Mouse (Mus musculus) erythroblast, embryonic 14.5 days (primary cell): ENCODE data around the gene Nlrp3. TPM values are rescaled to one million over a fixed set of nuclear protein-coding genes. Genes with fewer than 3 reads are reported as not detected.
A peak's percentile ranks its signal among the peaks of the same experiment; 100 is the strongest.

Experiments
- H3K27me3 ChIP-seq: 2 replicates; pipeline ENCODE4 v1.6.1; 2012; ENCODE audit warnings: inconsistent platforms; ENCODE audit not compliant: control insufficient read depth
- H3K36me3 ChIP-seq: 2 replicates; pipeline ENCODE4 v1.6.1; 2012; ENCODE audit warnings: mild to moderate bottlenecking, inconsistent platforms; ENCODE audit not compliant: control insufficient read depth
- H3K4me1 ChIP-seq: 2 replicates; pipeline ENCODE4 v1.6.1; 2012; ENCODE audit warnings: inconsistent platforms; ENCODE audit not compliant: control insufficient read depth
- H3K4me3 ChIP-seq: replicated peaks from 2 replicates; pipeline ENCODE3; 2012; ENCODE audit warnings: moderate library complexity, mild to moderate bottlenecking, inconsistent platforms
- H3K9me3 ChIP-seq: 2 replicates; pipeline ENCODE4 v1.6.1; 2012; ENCODE audit warnings: low read length, inconsistent platforms, mixed read lengths; ENCODE audit not compliant: control insufficient read depth
- GATA1 ChIP-seq: IDR thresholded peaks from 2 replicates; pipeline ENCODE4 v1.6.1; 2012; ENCODE audit warnings: low read length, inconsistent platforms, mixed read lengths
- TAL1 ChIP-seq: IDR thresholded peaks from 3 replicates; pipeline ENCODE4 v1.6.1; 2012; ENCODE audit warnings: low read length, inconsistent platforms, mixed read lengths
- polyA plus RNA-seq: library from polyadenylated mRNA; stranded (reverse); fragments of >175 nt; gene quantifications from 2 replicates; pipeline ENCODE4 v1.2.3, GENCODE M21; 2012

The Nlrp3 gene
- polyA plus RNA-seq, result 0.04 and 0.06 TPM in 2 replicates

DNA sequence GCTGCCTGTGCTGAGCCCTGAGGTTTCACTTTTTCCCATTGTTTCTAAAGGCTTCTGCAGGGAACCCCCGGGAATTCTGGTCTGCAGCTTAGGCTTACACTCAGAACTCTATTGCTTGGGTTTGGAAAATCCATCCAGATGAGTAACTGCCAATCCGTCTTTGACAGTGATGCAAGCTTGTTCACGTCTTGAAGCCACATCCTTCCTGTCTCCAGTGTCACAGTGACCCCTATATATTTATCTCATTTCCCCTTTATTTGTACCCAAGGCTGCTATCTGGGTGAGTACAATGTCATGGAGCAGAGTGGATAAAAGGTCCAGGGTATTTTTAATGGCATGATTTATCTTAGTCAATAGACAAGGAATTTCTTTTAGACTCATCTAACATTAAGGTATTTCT is at the start of gene Nlrp3:
Nlrp3 (plus strand) TSS at position 245 of the 400 bp plus-strand sequence.
- no peaks in the 10 kb centered on the region for H3K9me3 ChIP-seq
- H3K4me1 ChIP-seq, result peaks cover 2% of the 10 kb centered on the region; the same call in 1 of the 2 replicates
- no peak within 1 kb of the TSS for H3K4me3 ChIP-seq
- TF ChIP-seq TAL1 (no peak), GATA1 (no peak)
- H3K27me3 ChIP-seq, result no peaks in the 10 kb centered on the region
- no peaks in the 10 kb centered on the region for H3K36me3 ChIP-seq

- Histone ChIP-seq H3K4me3 (no peak overlapping the region), H3K36me3 (peaks cover 64% of the 10 kb centered on the region), H3K9me3 (peaks cover 4% of the 10 kb centered on the region), H3K27me3 (no peaks in the 10 kb centered on the region), H3K4me1 (no peaks in the 10 kb centered on the region)
- TF ChIP-seq GATA1, result no peak
- no peak for TF ChIP-seq TAL1
Measured at GRCm38 (mm10) chr11:59496672-59497310, 44.6 kb upstream of the Nlrp3 start.

DNA sequence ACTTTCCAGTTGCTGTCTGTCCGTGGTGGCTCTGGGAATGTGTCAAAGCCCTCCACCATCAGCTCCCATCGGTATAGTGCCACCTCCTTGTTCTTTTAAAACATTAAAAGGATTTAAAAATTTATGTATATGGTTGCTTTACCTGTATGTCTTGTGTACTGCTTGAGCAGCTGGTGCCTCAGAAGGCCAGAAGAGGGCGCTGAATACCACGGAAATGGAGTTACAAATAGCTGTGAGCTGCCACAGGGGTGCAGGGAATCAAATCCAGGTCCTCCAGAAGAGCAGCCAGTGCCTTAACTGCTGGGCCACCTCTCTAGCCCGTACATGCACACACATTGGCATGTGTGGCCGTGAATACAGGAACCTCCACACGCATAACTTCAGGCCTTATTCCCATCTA is 43.6 kb upstream of the Nlrp3 start:
- Histone ChIP-seq H3K4me3 (no peak overlapping the region), H3K27me3 (no peaks in the 10 kb centered on the region), H3K4me1 (no peaks in the 10 kb centered on the region), H3K9me3 (peaks cover 4% of the 10 kb centered on the region), H3K36me3 (peaks cover 58% of the 10 kb centered on the region)
- TF ChIP-seq GATA1, result no peak
- TF ChIP-seq TAL1, result no peak

DNA sequence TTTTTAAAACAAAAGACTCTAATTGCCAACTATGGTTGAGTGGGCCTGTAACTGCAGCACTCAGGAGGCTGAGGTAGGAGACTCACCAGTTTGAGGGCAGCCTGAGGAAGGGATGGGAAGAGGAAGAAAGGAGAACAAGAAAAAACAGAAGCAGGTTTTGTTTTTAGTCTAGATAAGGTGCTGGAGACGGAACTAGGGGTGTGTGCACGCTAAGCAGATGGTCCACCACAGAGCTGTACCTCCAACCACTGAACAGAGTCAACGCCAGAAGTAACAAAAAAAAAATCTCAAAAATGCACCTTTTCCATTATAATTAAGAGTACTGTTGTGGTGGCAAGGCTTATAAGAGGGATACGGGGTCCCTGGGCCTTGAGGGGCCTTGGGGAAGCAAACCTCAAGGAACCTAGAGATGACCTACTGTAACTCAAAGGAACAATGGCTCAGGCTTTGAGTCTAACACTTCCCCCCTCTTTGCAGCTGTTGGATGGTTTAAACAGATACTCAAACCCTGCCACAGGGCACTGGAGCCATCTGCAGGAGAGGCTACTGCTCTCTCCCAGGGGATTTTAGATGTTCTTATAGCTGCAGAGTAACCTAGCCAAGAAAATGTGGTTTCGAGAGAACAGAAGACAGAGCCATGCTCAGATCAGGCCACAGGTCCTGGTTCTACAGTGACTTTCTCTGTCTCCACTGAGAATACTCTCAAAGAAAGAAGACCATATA is 39.2 kb upstream of the Nlrp3 start:
- peaks cover 20% of the 10 kb centered on the region for H3K4me1 ChIP-seq
- peaks cover 21% of the 10 kb centered on the region for H3K27me3 ChIP-seq
- H3K4me3 ChIP-seq, result no peak overlapping the region
- peaks cover 4% of the 10 kb centered on the region for H3K9me3 ChIP-seq
- peaks cover 50% of the 10 kb centered on the region for H3K36me3 ChIP-seq
- no peak for TF ChIP-seq GATA1
- no peak for TF ChIP-seq TAL1

GRCm38 (mm10) chr11:59505351-59505838 is 36.0 kb upstream of the Nlrp3 start:
- Histone ChIP-seq H3K4me3 (peak overlapping the region; percentile 71), H3K36me3 (peaks cover 25% of the 10 kb centered on the region), H3K27me3 (peaks cover 24% of the 10 kb centered on the region), H3K4me1 (peaks cover 20% of the 10 kb centered on the region), H3K9me3 (no peaks in the 10 kb centered on the region)
- no peak for TF ChIP-seq TAL1
- no peak for TF ChIP-seq GATA1

GRCm38 (mm10) chr11:59505839-59506712 is 35.3 kb upstream of the Nlrp3 start:
- Histone ChIP-seq H3K4me3 (peak overlapping the region; percentile 71), H3K27me3 (peaks cover 24% of the 10 kb centered on the region), H3K4me1 (peaks cover 20% of the 10 kb centered on the region), H3K36me3 (peaks cover 22% of the 10 kb centered on the region), H3K9me3 (no peaks in the 10 kb centered on the region)
- TF ChIP-seq TAL1 (no peak), GATA1 (no peak)

DNA sequence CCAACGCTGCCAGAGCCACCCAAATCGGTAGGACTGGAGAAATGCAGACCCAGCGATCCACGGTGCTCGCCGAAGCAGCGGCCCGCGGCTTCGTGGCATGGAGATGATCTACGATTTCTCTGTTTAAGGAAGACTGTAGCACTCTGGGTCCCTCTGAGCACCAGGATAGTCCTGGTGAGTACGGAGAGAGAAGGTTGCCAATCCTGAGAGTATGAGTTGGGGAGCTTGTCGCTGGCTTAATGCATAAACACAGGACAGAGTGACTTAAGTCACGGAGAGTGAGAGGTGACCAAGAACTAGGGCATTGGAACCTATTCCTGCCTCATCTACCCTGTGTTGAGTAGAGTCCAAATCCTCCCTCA is 34.7 kb upstream of the Nlrp3 start:
- no peak for TF ChIP-seq TAL1
- no peak for TF ChIP-seq GATA1
- Histone ChIP-seq H3K4me3 (peak overlapping the region; percentile 71), H3K9me3 (no peaks in the 10 kb centered on the region), H3K36me3 (peaks cover 20% of the 10 kb centered on the region), H3K27me3 (peaks cover 24% of the 10 kb centered on the region), H3K4me1 (peaks cover 20% of the 10 kb centered on the region)

- Histone ChIP-seq H3K27me3 (peaks cover 9% of the 10 kb centered on the region), H3K4me1 (peaks cover 3% of the 10 kb centered on the region), H3K4me3 (no peak overlapping the region), H3K9me3 (no peaks in the 10 kb centered on the region), H3K36me3 (peaks cover 3% of the 10 kb centered on the region; the same call in 1 of the 2 replicates)
- TF ChIP-seq GATA1 (no peak), TAL1 (no peak)
Measured at GRCm38 (mm10) chr11:59511558-59511957, 29.8 kb upstream of the Nlrp3 start.

- Histone ChIP-seq H3K9me3 (no peaks in the 10 kb centered on the region), H3K27me3 (no peaks in the 10 kb centered on the region), H3K4me1 (no peaks in the 10 kb centered on the region), H3K36me3 (peaks cover 3% of the 10 kb centered on the region; the same call in 1 of the 2 replicates), H3K4me3 (no peak overlapping the region)
- no peak for TF ChIP-seq GATA1
- no peak for TF ChIP-seq TAL1
Measured at GRCm38 (mm10) chr11:59512733-59513132, 28.6 kb upstream of the Nlrp3 start.
